Mouse (Mus musculus): ENCODE results near the gene Osm. TPM values are rescaled to one million over a fixed set of nuclear protein-coding genes. Genes with fewer than 3 reads are reported as not detected.

Osm gene
- total RNA-seq, 1 experiment, result 0.98 TPM

- in situ Hi-C loops (cut with MboI; ENCODE audit: low sequenced_read_pairs in 2 of 2, unreplicated experiment in 2 of 2), result no loop called here
- H3K4me3 ChIP-seq (ENCODE audit: insufficient read depth in 1 of 2, low read depth in 1 of 2, low read length in 2 of 2, poor library complexity in 1 of 2, severe bottlenecking in 1 of 2), result peak overlapping the region in 1 of 2 experiments; percentile 35; a peak in 1 of 4 replicates
- no peak overlapping the region for H3K9ac ChIP-seq (ENCODE audit: insufficient read depth, low read depth, low read length, poor library complexity, severe bottlenecking)
- H3K4me1 ChIP-seq (ENCODE audit: control insufficient read depth in 2 of 2, insufficient read depth in 2 of 2, low read length in 2 of 2, poor library complexity in 1 of 2), result peaks cover 0 to 3% of the 10 kb centered on the region in 2 experiments; a peak in 1 of 4 replicates
- no peak for DNase-seq (ENCODE audit: low read depth, low spot score)
- no peak overlapping the region for H3K27ac ChIP-seq (ENCODE audit: insufficient read depth, low read depth, low read length, poor library complexity, severe bottlenecking)
- no peaks in the 10 kb centered on the region for H3K9me3 ChIP-seq (ENCODE audit: control insufficient read depth, insufficient read depth, low read depth, low read length)
- TF ChIP-seq CHD2 (IDR thresholded peaks at IDR 0.05; ENCODE audit: low read depth, low read length), result no peak
- TF ChIP-seq ZC3H11A (IDR thresholded peaks at IDR 0.05; ENCODE audit: borderline replicate concordance, low read depth, low read length), result no peak
- TF ChIP-seq ZNF384 (IDR thresholded peaks at IDR 0.05; ENCODE audit: low read depth, low read length), result no peak
- no peak for TF ChIP-seq HCFC1 (IDR thresholded peaks at IDR 0.05; ENCODE audit: borderline replicate concordance, insufficient read depth, low read length)
- no peak for TF ChIP-seq MAFK (IDR thresholded peaks at IDR 0.05; ENCODE audit: insufficient read depth, low read depth, low read length)
- H3K36me3 ChIP-seq (ENCODE audit: control insufficient read depth, insufficient read depth, low read length, poor library complexity, severe bottlenecking), result no peaks in the 10 kb centered on the region
Measured at GRCm38 (mm10) chr11:4229841-4230240, 6.4 kb upstream of the Osm start.

- Histone ChIP-seq H3K4me3 (ENCODE audit: insufficient read depth in 1 of 2, low read depth in 1 of 2, low read length in 2 of 2, poor library complexity in 1 of 2, severe bottlenecking in 1 of 2) (0 out of 4 replicates have a peak overlapping the region, but pooled peaks of 1 of the 2 experiments have one; percentile 43), H3K4me1 (ENCODE audit: control insufficient read depth in 2 of 2, insufficient read depth in 2 of 2, low read length in 2 of 2, poor library complexity in 1 of 2) (peaks cover 3 to 7% of the 10 kb centered on the region in 2 experiments; a peak in 2 of 4 replicates), H3K27ac (ENCODE audit: insufficient read depth, low read depth, low read length, poor library complexity, severe bottlenecking) (no peak overlapping the region), H3K9ac (ENCODE audit: insufficient read depth, low read depth, low read length, poor library complexity, severe bottlenecking) (no peak overlapping the region), H3K9me3 (ENCODE audit: control insufficient read depth, insufficient read depth, low read depth, low read length) (no peaks in the 10 kb centered on the region), H3K36me3 (ENCODE audit: control insufficient read depth, insufficient read depth, low read length, poor library complexity, severe bottlenecking) (no peaks in the 10 kb centered on the region)
- DNase-seq (ENCODE audit: low read depth, low spot score), result no peak
- TF ChIP-seq HCFC1 (IDR thresholded peaks at IDR 0.05; ENCODE audit: borderline replicate concordance, insufficient read depth, low read length) (no peak), ZNF384 (IDR thresholded peaks at IDR 0.05; ENCODE audit: low read depth, low read length) (no peak), MAFK (IDR thresholded peaks at IDR 0.05; ENCODE audit: insufficient read depth, low read depth, low read length) (no peak), CHD2 (IDR thresholded peaks at IDR 0.05; ENCODE audit: low read depth, low read length) (no peak), ZC3H11A (IDR thresholded peaks at IDR 0.05; ENCODE audit: borderline replicate concordance, low read depth, low read length) (no peak)
- in situ Hi-C loops (cut with MboI; ENCODE audit: low sequenced_read_pairs in 2 of 2, unreplicated experiment in 2 of 2), result no loop called here
Measured at GRCm38 (mm10) chr11:4231435-4231834, 4.8 kb upstream of the Osm start.

GRCm38 (mm10) chr11:4232644-4233043, 3.6 kb upstream of the Osm start:
- Histone ChIP-seq H3K27ac (ENCODE audit: insufficient read depth, low read depth, low read length, poor library complexity, severe bottlenecking) (no peak overlapping the region), H3K9me3 (ENCODE audit: control insufficient read depth, insufficient read depth, low read depth, low read length) (no peaks in the 10 kb centered on the region), H3K36me3 (ENCODE audit: control insufficient read depth, insufficient read depth, low read length, poor library complexity, severe bottlenecking) (no peaks in the 10 kb centered on the region), H3K4me3 (ENCODE audit: insufficient read depth in 1 of 2, low read depth in 1 of 2, low read length in 2 of 2, poor library complexity in 1 of 2, severe bottlenecking in 1 of 2) (no peak overlapping the region), H3K9ac (ENCODE audit: insufficient read depth, low read depth, low read length, poor library complexity, severe bottlenecking) (no peak overlapping the region), H3K4me1 (ENCODE audit: control insufficient read depth in 2 of 2, insufficient read depth in 2 of 2, low read length in 2 of 2, poor library complexity in 1 of 2) (peaks cover 3 to 16% of the 10 kb centered on the region in 2 experiments; a peak in 2 of 4 replicates)
- in situ Hi-C loops (cut with MboI; ENCODE audit: low sequenced_read_pairs in 2 of 2, unreplicated experiment in 2 of 2), result no loop called here
- no peak for DNase-seq (ENCODE audit: low read depth, low spot score)
- TF ChIP-seq MAFK (IDR thresholded peaks at IDR 0.05; ENCODE audit: insufficient read depth, low read depth, low read length) (no peak), ZNF384 (IDR thresholded peaks at IDR 0.05; ENCODE audit: low read depth, low read length) (no peak), CHD2 (IDR thresholded peaks at IDR 0.05; ENCODE audit: low read depth, low read length) (no peak), HCFC1 (IDR thresholded peaks at IDR 0.05; ENCODE audit: borderline replicate concordance, insufficient read depth, low read length) (no peak), ZC3H11A (IDR thresholded peaks at IDR 0.05; ENCODE audit: borderline replicate concordance, low read depth, low read length) (no peak)

- TF ChIP-seq CHD2 (IDR thresholded peaks at IDR 0.05; ENCODE audit: low read depth, low read length), result no peak
- TF ChIP-seq ZC3H11A (IDR thresholded peaks at IDR 0.05; ENCODE audit: borderline replicate concordance, low read depth, low read length), result no peak
- TF ChIP-seq MAFK (IDR thresholded peaks at IDR 0.05; ENCODE audit: insufficient read depth, low read depth, low read length), result no peak
- no peak for TF ChIP-seq HCFC1 (IDR thresholded peaks at IDR 0.05; ENCODE audit: borderline replicate concordance, insufficient read depth, low read length)
- no peak for TF ChIP-seq ZNF384 (IDR thresholded peaks at IDR 0.05; ENCODE audit: low read depth, low read length)
- Histone ChIP-seq H3K4me3 (ENCODE audit: insufficient read depth in 1 of 2, low read depth in 1 of 2, low read length in 2 of 2, poor library complexity in 1 of 2, severe bottlenecking in 1 of 2) (no peak overlapping the region), H3K27ac (ENCODE audit: insufficient read depth, low read depth, low read length, poor library complexity, severe bottlenecking) (no peak overlapping the region), H3K36me3 (ENCODE audit: control insufficient read depth, insufficient read depth, low read length, poor library complexity, severe bottlenecking) (no peaks in the 10 kb centered on the region), H3K9me3 (ENCODE audit: control insufficient read depth, insufficient read depth, low read depth, low read length) (no peaks in the 10 kb centered on the region), H3K9ac (ENCODE audit: insufficient read depth, low read depth, low read length, poor library complexity, severe bottlenecking) (no peak overlapping the region), H3K4me1 (ENCODE audit: control insufficient read depth in 2 of 2, insufficient read depth in 2 of 2, low read length in 2 of 2, poor library complexity in 1 of 2) (peaks cover 2 to 23% of the 10 kb centered on the region in 2 experiments; a peak in 2 of 4 replicates)
- in situ Hi-C loops (cut with MboI; ENCODE audit: low sequenced_read_pairs in 2 of 2, unreplicated experiment in 2 of 2), result no loop called here
- DNase-seq (ENCODE audit: low read depth, low spot score), result no peak
Measured at GRCm38 (mm10) chr11:4235052-4235655, 1.1 kb upstream of the Osm start.
